Mouse (Mus musculus): Measurements from ENCODE around the gene Soat2.

The Soat2 gene

DNA sequence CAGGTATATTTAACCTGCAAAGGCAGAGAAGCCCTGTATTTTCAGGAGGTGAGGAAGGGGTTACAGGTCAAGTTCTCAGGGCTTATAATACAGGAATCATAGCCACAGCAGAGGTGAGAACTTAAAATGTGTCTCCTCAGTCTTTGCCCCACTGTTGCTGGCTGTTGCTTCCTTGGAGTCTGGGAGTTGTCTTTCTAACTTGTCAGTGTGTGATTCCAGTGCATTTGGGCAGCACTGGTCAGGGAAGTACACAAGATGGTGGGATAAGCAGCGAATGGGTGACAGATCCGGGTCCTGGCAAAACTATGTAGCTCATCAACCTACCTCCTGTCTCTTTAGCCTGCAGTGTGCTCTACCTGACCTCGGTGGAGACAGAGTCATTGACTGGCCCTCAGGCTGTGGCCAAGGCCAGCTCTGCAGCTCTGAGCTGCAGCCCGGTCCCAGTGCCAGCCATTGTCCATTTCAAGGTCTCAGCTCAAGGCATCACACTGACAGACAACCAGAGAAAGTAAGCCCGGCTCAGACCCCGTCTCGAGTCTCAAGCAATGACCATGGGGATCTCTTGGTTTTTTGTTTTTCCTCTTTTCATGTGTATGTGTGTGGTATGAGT lies 35.6 kb upstream of the Soat2 start:
- DNase-seq (ENCODE audit: low read depth): no peak

DNA sequence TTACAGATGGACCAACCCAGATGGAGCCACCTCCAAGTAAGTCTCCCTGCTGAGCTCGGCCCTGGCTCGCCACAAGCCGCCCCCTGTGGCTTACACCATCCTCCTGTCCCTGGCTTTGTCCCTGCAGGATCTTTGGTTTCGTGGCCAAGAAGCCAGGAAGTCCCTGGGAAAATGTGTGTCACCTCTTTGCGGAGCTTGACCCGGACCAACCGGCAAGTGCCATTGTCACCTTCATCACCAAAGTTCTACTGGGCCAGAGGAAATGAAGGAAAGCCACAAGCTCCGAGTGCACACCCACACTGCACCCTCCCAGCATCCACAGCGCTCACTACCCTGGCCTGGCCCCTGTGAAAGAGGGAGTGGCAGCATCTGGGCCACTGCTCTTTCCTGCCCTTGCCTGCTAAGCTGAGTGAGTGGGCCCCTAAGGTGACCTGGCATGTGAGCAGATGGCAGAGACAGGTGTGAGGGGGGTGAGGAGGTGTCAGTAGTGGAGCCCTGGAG lies 34.5 kb upstream of the Soat2 start:
- peak; percentile 56 for DNase-seq (ENCODE audit: low read depth)

DNA sequence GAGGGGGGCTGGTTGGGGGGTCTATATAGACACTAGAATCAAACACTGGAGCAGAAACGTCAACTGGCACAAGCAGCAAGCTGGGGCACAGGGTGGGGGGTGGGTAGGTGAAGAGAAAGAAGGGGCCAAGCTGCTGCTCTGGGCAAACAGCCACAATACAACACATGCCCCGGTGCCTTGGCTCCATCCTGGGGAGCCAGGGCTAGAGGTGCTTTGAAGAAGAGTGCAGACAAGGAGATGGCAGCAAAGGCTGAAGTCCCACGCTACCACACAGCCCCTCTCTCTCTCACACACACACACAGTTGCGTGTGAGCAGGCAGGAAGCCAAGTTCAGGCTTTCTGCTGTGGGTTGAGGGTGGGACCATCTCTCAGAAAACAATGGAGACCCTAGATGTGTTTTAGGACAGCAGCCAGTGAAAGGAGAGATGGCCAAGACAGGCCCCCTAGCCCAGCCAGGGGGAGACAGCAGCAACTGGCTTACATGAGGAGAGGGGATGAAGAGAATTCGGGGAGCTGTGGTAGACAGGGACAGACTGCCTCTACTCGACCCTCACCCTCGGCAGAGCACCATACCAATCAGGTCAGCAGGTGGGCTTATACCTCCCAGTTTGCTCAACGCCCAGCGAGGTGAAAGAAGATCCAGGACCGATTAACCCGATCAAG lies 33.4 kb upstream of the Soat2 start:
- DNase-seq (ENCODE audit: low read depth): no peak

DNA sequence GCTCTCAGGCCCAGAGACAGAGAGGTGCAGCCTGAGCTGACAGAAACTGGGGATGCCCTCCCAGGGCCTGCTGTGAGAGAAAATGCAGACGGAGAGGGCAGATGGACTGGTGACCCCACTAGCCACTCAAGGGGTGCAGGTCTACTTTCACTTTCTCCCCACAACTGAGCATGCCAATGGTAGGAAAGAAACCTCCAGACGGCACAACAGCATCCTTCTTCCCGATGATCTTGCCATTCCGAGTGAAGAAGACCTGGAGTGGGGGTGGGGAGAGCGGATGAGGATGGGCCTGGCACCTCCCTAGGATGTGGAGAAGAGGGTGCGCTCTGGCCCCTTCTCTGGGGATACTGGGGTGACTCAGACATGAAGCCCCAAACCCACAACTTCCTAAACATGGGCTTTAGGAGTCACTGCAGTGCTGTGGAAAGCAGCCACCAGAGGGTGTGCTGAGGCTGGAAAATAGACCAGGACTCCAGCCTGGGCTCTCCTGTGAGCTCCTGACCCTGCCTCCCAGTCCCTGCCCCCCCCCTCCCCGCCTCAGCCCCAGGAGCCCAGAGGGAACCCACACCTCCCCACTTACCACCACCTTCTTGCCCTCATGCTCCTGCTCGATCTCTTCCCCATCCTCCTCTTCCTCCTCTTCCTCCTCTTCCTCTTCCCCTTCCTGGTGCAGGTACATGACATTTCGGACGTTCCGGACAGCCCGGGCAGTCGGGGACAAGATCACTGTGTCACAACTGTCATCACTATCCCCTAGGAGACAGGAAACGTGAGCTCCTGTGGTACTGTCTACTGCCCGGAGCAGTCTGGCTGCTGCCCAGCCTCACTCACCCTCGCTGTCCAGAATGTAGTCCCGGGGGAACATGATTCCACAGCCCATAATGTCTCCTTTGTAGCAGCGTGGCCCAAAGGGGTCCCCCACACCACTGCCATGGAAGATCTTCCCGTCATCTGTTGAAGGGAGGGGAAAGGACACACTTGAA lies 32.6 kb upstream of the Soat2 start:
- DNase-seq (ENCODE audit: low read depth): no peak

DNA sequence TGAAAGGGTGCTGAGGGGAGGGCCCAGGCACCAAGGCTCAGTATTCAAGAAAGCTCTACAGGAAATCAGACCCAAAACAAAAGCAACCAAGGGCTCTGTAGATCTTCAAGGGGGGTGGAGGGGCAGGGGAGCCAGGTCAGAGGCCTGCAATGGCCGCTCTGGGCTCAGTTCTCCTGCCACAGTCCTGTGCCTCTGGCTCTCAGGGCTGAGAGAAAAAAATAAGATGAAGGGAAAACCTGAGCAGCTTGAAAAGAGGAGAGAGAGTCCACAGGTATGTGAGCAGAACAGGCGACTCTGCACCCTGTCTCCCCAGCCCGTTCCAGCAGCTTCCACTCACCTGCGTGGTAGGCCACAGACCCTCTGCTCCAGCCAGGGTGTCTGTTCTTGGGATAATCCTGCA lies 31.7 kb upstream of the Soat2 start:
- no peak for DNase-seq (ENCODE audit: low read depth)

DNA sequence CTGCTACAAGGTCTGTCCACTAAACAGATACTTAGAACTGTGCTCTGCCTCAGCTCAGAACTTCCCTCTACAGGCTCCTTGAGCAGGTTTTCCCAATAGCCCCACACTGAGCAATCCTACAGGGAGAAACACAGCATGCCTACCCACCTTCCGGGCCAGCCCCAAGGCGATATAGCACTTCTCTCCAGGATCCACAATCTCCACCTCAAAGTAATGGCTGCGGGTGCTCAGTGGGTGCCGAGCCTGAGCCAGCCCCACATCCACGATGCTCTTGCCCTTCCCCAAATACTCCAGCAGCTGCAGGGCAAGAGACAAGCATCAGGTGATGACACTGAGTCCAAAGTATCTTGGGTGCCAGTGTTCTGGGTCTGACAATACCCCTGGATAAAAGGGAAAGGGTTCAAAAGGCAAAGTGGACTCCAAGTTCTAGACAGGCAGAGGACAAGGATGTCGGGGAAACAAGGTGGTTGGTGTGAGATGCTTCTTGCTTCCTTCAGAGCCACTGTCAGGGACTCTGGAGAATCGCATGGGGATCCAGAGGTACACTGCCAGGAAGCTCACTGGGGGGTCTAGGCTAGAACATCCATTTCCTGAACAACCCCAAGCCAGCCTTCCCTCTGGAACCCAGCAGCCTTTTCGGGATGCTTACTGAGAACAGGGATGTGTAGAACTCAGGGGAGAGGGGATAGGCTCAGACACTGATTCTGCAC lies 31.1 kb upstream of the Soat2 start:
- DNase-seq (ENCODE audit: low read depth): no peak

DNA sequence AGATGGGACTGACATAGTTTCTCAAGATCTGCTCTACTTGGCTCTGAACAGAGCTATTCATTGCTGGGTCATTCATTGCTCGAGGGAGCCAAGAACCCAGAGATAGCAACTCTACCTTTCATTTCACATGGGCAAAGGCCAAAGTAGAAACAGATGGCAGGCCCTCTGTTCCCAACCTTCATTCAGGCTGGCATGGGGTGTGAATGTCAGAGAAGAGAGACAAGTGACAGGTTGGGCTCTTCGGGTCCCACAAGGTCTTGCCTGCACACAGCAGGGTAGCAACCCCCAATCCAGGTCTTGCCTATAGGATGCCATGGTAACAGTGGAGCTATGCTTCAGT lies 30.5 kb upstream of the Soat2 start:
- DNase-seq (ENCODE audit: low read depth): no peak

DNA sequence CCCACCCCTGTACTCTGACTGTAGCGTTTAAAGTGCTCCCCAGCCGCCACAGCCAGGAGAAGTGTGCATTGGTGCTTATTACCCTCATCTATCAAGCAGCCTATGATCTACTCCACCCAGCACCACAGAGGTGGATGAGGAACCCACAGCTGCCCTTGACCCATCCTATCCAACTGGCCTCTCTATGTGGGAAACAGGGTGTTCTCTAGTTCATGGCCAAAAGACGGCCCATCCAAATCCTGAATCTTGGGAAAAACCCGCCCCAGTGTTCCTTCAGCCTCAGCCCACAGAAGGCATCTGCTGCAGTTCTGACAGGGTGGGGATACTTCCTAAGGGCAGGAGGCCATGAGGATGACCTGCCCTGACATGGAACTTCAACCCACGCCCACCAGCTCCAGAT lies 29.8 kb upstream of the Soat2 start:
- no peak for DNase-seq (ENCODE audit: low read depth)

DNA sequence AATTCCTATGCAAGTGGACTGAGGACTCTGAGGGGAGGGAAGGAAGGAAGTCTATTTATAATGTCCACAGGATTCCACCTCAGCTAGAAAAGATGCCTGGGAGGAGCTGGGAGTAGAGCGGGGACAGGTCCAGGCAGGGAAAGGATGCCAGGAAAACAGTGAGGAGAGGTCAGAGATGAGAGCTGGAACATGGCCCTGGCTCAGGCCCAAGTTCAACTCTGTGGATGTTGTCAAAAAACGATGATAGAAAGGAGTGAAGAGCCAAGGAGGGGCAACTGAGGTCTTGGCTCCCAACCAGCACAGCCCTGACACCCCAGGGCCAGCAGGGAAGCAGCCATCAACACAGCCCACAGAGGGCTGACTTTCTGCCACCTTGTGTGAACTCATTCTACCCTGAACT lies 24.0 kb upstream of the Soat2 start:
- DNase-seq (ENCODE audit: low read depth): no peak

DNA sequence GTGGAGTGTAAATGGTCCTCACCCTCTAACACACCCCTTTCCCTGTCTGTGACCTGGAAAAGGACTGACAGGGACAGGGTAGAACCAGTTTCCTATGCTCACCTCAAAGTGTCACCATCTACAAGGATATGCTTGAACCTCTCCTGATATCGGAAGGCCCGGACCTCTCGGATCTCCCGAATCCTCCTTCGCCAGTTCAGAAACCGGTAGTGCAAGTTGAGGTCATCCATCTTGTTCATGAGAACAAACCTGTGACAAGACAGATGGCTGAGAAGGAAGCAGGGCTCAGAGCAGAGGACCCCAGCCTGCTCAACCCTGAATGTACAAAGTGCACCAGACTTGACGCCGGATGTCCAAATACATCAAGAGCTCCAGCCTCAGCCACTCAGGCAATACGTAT lies 17.0 kb upstream of the Soat2 start:
- DNase-seq (ENCODE audit: low read depth): no peak

DNA sequence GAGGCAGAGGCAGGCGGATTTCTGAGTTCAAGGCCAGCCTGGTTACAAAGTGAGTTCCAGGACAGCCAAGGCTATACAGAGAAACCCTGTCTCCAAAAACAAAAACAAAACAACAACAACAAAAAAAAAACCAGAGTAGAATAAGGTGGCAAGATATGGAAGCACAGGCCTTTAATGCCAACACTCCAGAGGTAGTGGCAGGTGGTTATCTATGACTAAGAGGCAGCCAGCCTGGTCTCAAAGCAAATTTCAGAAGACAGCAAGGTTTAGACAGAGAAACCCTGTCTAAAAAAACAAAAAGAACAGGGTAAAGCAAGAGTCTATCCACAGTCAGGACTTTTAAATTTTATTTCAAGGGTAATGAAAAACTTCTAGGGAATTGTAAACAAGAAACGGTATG lies 15.6 kb upstream of the Soat2 start:
- DNase-seq (ENCODE audit: low read depth): no peak

DNA sequence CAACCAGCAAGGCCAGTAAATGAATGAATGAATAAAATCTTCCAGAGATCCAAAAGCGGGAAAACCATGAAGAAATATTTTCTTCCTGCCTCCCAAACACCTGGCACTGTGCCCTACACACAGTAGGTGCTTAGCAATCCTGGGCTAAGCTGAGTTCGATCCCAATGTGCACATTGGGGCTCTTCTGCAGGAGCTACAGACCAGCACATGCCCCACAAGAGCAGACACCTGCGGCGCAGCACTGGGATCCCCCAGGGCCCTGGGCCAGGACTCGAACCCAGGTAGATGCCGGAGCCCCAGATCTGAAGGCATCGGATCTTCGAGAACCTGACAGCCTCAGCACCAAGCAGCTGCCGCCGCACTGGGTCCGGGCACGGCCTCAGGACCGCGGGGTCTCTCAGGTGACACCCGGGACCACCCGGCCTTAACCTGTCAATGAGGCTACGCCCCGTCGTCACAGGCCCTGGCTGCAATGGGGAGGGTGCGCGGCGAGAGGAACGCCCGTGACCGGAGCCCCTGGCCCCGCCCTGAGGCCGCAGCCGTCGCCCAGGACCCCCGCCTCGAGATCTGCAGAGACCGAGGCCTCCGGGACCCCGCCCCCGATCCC lies 14.7 kb upstream of the Soat2 start:
- no peak for DNase-seq (ENCODE audit: low read depth)

DNA sequence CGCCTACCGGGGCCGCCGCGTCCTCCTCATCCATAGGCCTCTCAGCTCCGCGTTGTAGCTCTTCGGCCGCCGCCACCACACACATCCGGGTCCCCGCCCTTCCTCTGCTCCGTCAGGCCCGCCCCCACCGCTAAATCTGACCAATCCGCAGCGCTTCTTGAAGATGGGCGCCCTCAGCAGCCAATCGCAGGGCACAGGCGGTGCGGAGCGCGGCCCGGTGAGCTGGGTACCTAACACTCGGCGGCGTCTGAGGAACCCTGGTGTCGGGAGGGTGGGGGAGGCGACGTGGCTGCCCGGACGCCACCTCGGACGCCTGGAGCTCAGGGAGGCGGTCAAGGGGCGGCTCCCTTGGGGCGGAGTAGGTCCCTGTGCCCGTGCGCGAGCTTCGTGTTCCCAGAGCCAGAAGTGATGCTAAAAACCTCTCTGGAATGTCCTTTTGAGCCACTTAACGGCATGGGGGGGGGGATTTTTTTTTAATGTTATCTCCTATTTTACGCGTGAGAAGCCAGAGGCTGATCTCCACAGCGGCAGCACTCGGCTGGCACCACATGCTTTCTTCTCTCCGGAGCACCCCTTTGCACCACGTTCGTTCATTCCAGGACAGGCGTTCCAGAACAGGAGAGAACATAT lies 14.1 kb upstream of the Soat2 start, which contains the start of gene Spryd3:
Gene Spryd3, minus strand, starts transcription at position 106 of the 630 bp plus-strand sequence.
- DNase-seq (ENCODE audit: low read depth): peak; percentile 98

DNA sequence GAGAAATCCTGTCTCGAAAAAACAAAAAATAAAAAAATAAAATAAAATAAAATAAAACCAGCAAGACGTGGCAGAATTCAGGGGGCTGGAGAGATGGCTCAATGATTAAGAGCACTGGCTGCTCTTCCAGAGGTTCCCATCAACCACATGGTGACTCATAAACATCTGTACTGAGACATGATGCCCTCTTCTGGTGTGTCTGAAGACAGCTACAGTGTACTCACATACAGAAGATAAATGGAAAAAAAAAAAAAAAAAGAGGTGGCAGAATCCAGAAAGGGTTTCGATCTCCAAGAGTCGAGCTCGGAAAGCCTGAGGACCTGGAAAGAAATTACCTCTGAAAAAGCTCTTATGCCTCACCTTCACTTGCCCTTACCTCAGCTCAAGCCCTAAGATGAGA lies 9.2 kb upstream of the Soat2 start:
- no peak for DNase-seq (ENCODE audit: low read depth)

DNA sequence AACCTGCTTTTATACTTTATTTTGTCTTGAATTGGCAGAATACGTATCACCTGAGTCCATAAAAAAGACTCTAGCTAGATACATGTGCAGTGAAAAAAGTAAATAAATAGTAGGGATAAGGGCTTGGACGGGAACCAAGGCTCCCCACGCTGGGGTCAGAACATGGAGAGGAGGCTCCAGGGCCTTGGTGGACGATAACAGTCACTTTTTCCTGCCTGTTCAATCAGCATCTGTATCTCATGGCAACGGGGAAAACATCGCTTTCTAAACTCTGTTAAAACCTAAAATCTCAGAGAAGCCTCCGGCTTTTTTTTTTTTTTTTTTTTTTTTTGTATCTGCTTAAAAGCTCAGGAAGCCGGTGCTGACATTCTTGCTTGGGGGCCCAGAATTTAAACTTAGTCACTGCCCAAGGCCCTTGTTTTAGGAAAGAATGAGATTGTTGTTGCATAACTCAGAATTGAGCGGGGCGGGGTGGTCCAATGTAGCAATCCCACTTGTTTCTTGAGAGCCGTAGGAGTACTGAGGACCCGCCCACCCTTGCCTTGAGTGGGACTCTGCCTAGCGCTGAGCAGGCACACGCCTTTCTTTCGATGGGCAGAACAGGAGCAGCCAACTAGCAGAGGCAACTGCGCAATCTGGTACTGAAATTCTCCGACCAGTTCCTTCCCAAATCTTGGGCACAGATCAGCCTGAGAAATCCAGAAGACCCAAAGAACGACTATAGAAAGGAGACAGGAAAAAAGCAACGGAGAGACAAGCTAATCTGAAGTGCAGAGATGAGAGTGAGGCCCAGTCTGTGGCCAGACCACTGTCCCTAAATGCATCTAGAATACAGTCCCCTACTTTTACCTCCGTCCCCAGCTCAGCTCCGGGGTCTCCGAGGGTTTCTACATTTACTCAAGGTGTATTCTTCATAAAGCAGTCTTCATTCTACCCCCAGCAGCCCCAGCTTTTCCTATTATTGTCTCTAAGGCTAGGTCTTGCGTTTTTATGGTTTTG lies 7.1 kb upstream of the Soat2 start:
- no peak for DNase-seq (ENCODE audit: low read depth)

DNA sequence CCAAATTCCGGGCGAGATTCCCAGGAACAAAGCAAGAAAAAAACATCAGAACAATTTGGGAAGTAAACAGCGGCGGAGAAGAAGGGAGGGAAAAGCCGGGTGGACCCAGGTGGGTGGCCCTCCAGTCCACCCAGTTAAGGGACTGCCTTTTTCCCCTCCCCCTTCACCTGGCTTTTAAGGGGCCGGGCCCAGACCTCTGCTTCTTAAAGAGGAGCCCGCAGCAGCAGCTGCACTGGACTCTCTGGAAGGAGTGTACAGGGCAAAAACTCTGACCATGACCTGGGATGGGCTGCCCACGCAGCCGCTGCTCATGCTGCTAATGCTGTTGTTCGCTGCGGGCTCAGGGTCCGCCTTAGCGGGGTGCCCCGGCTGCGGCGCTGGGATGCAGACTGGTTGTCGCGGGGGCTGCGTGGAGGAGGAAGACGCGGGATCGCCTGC lies 6.0 kb upstream of the Soat2 start, which contains the start of gene Igfbp6:
Gene Igfbp6, plus strand, starts transcription at position 89 of the 438 bp plus-strand sequence.
- no peak for DNase-seq (ENCODE audit: low read depth)

DNA sequence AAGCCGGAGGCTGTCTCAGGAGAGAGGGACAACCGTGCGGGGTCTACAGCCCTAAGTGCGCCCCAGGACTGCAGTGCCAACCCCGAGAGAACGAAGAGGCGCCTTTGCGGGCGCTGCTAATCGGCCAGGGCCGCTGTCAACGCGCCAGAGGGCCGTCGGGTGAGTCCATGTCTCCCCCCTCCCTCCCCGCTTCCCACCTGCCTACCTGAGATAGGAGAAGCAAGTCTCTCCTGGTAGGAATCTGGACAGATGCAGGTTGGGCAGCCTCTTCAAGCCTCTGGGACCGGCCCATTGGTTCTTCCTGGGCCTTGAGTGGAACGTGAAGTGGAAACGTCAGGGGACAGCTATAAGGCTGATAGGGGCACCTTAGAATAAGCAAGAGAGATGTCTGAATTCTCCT lies 5.6 kb upstream of the Soat2 start:
- DNase-seq (ENCODE audit: low read depth): no peak

DNA sequence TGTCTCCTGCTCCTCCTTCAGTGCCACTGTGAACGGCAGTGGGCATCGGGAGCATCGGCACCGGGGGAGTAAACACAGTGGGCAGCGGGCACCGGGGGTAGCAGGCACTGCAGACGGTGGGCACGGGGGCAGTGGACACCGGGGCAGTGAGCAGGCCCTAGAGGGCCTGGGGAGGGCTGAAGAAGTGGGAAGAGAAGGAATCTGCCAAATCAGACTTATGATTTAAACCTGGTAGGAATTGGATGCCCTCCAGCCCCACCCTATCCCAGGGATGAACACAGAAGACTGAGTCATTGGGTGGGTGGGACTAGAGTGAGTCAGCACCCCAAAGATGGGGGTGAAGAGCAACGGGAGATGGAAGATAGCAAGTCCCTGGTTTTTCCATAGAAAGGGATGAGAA lies 5.0 kb upstream of the Soat2 start:
- no peak for DNase-seq (ENCODE audit: low read depth)

DNA sequence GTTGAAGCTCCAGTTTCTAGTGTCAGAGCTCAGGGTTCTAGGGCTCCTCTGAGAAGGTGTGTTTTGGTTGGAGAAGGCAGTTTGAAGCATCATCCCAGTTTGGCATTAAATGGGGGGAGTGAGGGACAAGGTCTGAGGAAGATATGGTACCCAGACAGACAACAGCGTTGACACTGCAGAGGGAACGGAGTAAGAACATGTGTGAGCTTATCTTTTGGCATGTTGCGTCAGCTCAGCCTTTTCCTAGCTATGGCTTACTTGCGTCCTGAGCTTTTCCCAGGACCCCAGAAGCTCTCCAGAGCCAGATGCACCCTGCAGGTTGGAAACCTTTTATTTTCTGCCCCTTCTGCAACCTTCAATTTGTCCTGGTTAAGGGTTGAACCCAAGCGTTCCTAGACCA lies 4.2 kb upstream of the Soat2 start:
- DNase-seq (ENCODE audit: low read depth): no peak

DNA sequence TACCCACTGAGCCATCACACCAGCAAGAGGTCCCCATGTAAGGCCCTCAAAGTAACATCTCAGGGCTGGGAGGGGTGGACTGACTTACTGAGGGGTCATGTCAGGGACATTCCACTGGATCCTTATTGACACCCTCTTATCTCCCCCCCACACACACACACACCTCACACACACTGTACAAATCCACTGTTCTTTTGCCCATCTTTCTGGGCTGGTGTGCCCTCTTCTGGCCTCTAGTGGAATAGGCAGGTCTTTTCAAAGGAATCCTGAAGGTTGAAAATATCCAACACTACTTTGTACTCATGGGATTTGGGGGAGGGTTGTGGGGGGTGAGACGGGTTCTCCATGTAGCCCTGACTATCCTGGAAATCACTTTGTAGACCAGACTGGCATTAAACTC lies 3.4 kb upstream of the Soat2 start:
- peak; percentile 72 for DNase-seq (ENCODE audit: low read depth)

Data from naive thymus-derived CD4-positive, alpha-beta T cell, adult 2 months (primary cell).